Mouse (Mus musculus) cerebellum, adult (tissue): ENCODE data around the gene Tmem80.
A peak's percentile ranks its signal among the peaks of the same experiment; 100 is the strongest.

Experiments used
- ATAC-seq: cut with Nextera tagmentation; 2 replicates; pipeline ENCODE4 v1.9.2; 2017; ENCODE audit warnings: mild to moderate bottlenecking, moderate library complexity, mixed read lengths; ENCODE audit not compliant: insufficient number of reproducible peaks, low FRiP score, low TSS enrichment

The Tmem80 gene

GRCm38 (mm10) chr7:141355051-141355450 is 27.5 kb downstream of the Tmem80 start:
- ATAC-seq, result no peak; the same call in 1 of the 2 replicates

- no peak for ATAC-seq
These were observed 28.2 kb downstream of the Tmem80 start for GRCm38 (mm10) chr7:141355626-141356326.

DNA sequence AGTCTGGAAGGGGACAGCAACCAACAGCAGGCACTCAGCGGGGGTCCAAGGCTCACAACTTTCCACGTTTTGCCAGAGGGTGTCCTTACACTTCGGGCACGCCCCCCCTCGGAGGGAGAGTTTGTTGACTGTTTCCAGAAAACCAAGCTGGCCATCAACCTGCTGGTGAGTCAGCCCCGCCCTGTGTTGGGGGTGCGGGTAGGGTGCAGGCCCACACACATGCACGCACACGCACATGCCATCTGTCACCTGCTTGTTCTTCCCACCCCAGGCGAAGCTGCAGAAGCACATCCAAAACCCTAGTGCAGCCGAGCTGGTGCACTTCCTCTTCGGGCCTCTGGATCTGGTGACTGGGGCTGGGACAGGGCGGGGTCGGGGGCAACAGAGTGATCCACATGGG is 29.4 kb downstream of the Tmem80 start:
- ATAC-seq, result no peak

GRCm38 (mm10) chr7:141361510-141361909 is 34.0 kb downstream of the Tmem80 start:
- 0 out of 2 replicates have a peak, but pooled peaks have one; percentile 49 for ATAC-seq

GRCm38 (mm10) chr7:141363106-141363751 is 35.7 kb downstream of the Tmem80 start:
- peak; percentile 61; the same call in 1 of the 2 replicates for ATAC-seq

- ATAC-seq, result no peak
These were observed 36.2 kb downstream of the Tmem80 start for GRCm38 (mm10) chr7:141363752-141364125.

- no peak for ATAC-seq
These were observed 37.0 kb downstream of the Tmem80 start for GRCm38 (mm10) chr7:141364349-141365048.

DNA sequence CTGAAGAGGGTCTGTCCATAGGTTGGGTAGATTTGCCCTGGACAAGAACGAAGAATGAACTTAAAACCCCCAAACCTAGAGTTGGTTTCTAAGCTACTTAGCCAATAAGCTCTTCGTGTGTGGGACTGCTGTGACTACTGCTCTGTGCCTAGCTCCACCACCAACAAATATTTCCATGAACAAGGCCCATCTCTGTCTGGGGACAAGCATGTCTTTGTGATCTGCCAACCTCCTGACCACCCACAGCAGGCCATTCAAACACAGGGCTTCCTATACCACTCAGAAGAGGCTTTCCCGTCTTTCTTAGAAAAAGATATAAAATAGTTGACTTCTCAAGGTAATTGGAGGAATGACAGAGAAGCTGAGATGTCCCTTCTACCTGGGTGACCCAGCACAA is 37.5 kb downstream of the Tmem80 start:
- ATAC-seq, result no peak

DNA sequence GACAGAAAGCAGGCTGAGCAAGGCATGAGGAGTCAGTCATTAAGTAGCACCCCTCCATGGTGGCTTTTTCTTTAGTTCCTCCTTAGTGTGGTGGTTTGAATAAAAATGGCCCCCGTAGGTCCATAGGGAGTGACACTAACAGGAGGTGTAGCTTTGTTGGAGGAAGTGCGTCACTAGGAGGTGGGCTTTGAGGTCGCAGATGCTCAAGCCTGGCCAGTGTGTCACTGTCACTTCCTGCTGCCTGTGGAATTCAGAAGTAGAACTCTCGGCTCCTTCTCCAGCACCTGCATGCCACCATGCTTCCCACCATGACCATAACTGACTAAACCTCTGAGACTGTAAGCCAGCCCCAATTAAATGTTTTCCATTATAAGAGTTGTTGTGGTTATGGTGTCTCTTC is 39.8 kb downstream of the Tmem80 start:
- no peak for ATAC-seq

DNA sequence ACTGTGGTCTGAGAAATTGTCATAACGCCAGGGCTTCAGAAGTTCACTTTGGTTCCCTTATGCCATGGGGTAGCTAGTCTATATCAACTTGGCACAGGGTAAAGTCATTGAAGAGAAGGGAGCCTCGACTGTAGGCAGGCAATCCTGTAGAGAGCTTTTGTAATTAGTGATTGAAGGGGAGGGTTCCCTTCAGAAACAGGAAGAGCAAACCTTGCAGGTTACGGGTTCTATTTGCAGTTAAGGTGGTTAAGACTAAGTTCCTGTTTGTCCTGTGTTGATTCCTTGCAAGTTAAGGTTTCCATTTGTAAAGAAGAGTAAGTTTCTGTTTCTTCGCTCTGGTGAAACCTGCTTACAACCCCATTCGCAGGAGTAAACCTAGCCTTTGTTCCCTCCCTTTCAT is 42.4 kb downstream of the Tmem80 start:
- ATAC-seq, result no peak

GRCm38 (mm10) chr7:141371942-141372595 is 44.5 kb downstream of the Tmem80 start:
- no peak for ATAC-seq

DNA sequence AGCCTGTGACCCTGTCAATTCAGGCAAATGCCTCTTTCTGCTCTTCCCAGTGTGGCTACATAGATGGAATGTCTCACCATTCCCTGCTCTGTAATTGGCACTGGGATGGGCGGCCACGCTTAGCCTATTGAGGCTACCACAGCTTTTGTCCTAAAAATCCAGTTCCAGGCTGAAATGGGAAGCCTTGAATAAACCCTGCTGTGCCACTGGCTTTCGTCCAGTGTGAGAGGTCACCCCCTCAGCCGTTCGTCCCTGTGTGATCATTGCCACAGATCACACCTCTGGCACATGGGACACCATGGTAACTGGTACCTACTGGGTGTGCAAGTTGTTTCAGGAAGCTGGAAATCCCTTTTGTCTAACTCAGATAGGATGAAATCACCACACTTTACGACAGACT is 46.1 kb downstream of the Tmem80 start:
- no peak for ATAC-seq

GRCm38 (mm10) chr7:141374399-141374798 is 46.9 kb downstream of the Tmem80 start:
- ATAC-seq, result no peak

- no peak for ATAC-seq
These were observed 52.0 kb downstream of the Tmem80 start for GRCm38 (mm10) chr7:141379584-141379983.

- no peak for ATAC-seq
These were observed 53.7 kb downstream of the Tmem80 start for GRCm38 (mm10) chr7:141381068-141381835.
